Mouse (Mus musculus) forebrain, embryonic 16.5 days (tissue): ENCODE results near the gene Stat3. TPM values are rescaled to one million over a fixed set of nuclear protein-coding genes. Genes with fewer than 3 reads are reported as not detected.

Source experiments
- ATAC-seq: fragments of 200-750 bp; cut with Nextera tagmentation; 2 replicates; pipeline ENCODE4 v1.8.0; 2017; ENCODE audit warnings: mild to moderate bottlenecking, moderate library complexity
- H3K27ac ChIP-seq: fragments of 300-500 bp; sonication (generic); 2 replicates; pipeline ENCODE4 v1.5.1; 2014; ENCODE audit warnings: low read length, control low read depth
- H3K27me3 ChIP-seq: fragments of 300-500 bp; sonication (generic); replicated peaks from 2 replicates; pipeline ENCODE4 v1.6.1; 2014; ENCODE audit warnings: low read length; ENCODE audit not compliant: control insufficient read depth, insufficient read depth
- H3K36me3 ChIP-seq: fragments of 300-500 bp; sonication (generic); 2 replicates; pipeline ENCODE4 v1.6.1; 2014; ENCODE audit not compliant: control insufficient read depth, insufficient read depth
- H3K4me1 ChIP-seq: fragments of 300-500 bp; sonication (generic); replicated peaks from 2 replicates; pipeline ENCODE4 v1.6.1; 2014; ENCODE audit warnings: low read length; ENCODE audit not compliant: control insufficient read depth, insufficient read depth
- H3K4me2 ChIP-seq: fragments of 300-500 bp; sonication (generic); 2 replicates; pipeline ENCODE4 v1.6.1; 2014; ENCODE audit warnings: mild to moderate bottlenecking, low read length, control low read depth
- H3K4me3 ChIP-seq: fragments of 300-500 bp; sonication (generic); replicated peaks from 2 replicates; pipeline ENCODE4 v1.5.1; 2014; ENCODE audit warnings: mild to moderate bottlenecking, low read length, control low read depth
- H3K9ac ChIP-seq: fragments of 300-500 bp; sonication (generic); replicated peaks from 2 replicates; pipeline ENCODE4 v1.6.1; 2014; ENCODE audit warnings: low read depth, low read length, control low read depth
- H3K9me3 ChIP-seq: fragments of 300-500 bp; sonication (generic); 2 replicates; pipeline ENCODE4 v1.6.1; 2016; ENCODE audit warnings: low read length; ENCODE audit not compliant: control insufficient read depth
- WGBS: fragments of 180-500 bp; shearing (Covaris S2); extraction: QIAGEN DNeasy Blood & Tissue Kit; methylation state at CpG from one replicate; pipeline ENCODE4 v1.1.7; 2014; 5-methylcytosine and 5-hydroxymethylcytosine counted together
- polyA plus RNA-seq: library from polyadenylated mRNA; unstranded; fragments of >200 nt; fragmentation: Nextera tagmentation; extraction: Ambion mirVana; gene quantifications from 2 replicates; pipeline ENCODE4 v1.2.1, GENCODE M21; 2015

The Stat3 gene
- polyA plus RNA-seq, 1 experiment from 2014 or later: 31.5 TPM

GRCm38 (mm10) chr11:100958613-100959463, 19.5 kb upstream of the Stat3 start:
- no peak overlapping the region for H3K27ac ChIP-seq
- 9% methylated on average over 76 of the region's 76 CpGs for WGBS
- H3K36me3 ChIP-seq: no peaks in the 10 kb centered on the region
- peaks cover 26% of the 10 kb centered on the region for H3K27me3 ChIP-seq
- no peak for ATAC-seq
- peak overlapping the region; percentile 21 for H3K4me3 ChIP-seq
- peak overlapping the region; percentile 38 for H3K4me2 ChIP-seq
- H3K9me3 ChIP-seq: no peaks in the 10 kb centered on the region
- H3K9ac ChIP-seq: no peak overlapping the region
- peaks cover 12% of the 10 kb centered on the region for H3K4me1 ChIP-seq

DNA sequence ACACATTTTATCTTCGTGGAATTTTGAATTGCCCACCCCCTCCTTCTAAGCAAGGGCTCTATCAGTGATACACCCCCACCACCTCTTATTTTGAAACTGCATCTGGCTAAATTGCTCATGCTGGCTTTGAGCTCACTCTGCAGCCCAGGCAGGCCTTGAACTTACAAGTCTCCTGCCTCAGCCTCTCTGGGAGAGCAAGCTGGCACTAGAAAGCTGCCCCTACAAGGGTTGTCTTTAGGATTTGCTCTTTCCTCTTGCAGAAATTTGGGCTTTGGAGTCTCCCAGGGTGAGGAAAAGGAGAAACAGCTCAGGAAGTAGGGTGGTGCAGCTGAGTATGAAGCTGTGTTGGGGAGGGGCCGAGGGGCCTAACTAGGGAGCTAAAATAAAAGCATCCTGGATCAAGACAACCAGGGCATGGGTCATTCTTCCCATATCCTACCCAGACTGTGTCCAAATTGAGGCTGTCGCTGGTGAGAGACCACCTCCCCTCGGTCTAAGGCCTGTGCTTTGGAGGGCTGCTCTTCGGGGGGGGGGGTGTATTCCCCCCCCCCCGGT, 18.7 kb upstream of the Stat3 start:
- 39% methylated on average over 6 of the region's 6 CpGs for WGBS

DNA sequence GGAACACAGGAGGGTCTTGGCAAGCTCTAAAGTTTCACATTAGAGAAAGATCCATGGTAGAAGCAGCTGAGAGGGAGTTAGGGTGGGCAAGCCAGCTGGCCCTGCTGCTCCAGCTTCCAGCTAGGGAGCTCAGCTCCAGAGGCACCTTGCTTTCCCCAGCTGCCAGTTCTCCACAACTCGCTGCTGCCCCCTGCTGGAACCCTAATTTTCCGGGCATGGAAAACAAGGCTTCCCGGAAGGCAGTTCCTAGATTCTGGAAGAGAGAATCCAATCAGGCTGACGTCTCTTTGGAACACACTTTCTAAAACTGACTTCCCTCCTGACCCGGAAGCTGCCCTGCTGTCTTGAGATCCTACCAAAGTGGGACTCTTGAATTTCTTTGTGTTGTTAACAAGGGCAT, 17.9 kb upstream of the Stat3 start:
- Histone ChIP-seq H3K27me3 (peaks cover 26% of the 10 kb centered on the region), H3K4me3 (no peak overlapping the region), H3K4me1 (peaks cover 12% of the 10 kb centered on the region), H3K4me2 (no peak overlapping the region), H3K9ac (no peak overlapping the region), H3K36me3 (no peaks in the 10 kb centered on the region), H3K9me3 (no peaks in the 10 kb centered on the region), H3K27ac (no peak overlapping the region)
- 3% methylated on average over 5 of the region's 5 CpGs for WGBS
- peak; percentile 47; the same call in 1 of the 2 replicates for ATAC-seq

More for the DNA sequence above, 18.7 kb upstream of the Stat3 start:
- H3K36me3 ChIP-seq: no peaks in the 10 kb centered on the region
- no peak for ATAC-seq
- peaks cover 26% of the 10 kb centered on the region for H3K27me3 ChIP-seq
- H3K4me2 ChIP-seq: no peak overlapping the region
- peaks cover 12% of the 10 kb centered on the region for H3K4me1 ChIP-seq
- H3K9ac ChIP-seq: no peak overlapping the region
- no peak overlapping the region for H3K4me3 ChIP-seq
- H3K27ac ChIP-seq: no peak overlapping the region
- no peaks in the 10 kb centered on the region for H3K9me3 ChIP-seq

- Histone ChIP-seq H3K27me3 (no peaks in the 10 kb centered on the region), H3K27ac (no peak overlapping the region), H3K9ac (no peak overlapping the region), H3K36me3 (no peaks in the 10 kb centered on the region), H3K4me1 (0 out of 2 replicates have a peak, but pooled peaks cover 6% of the 10 kb centered on the region), H3K4me2 (no peak overlapping the region), H3K9me3 (peaks cover 8% of the 10 kb centered on the region), H3K4me3 (no peak overlapping the region)
- no peak for ATAC-seq
- WGBS: 100% methylated on average over 1 of the region's 1 CpGs
Measured at GRCm38 (mm10) chr11:100949540-100949939, 10.2 kb upstream of the Stat3 start.

GRCm38 (mm10) chr11:100948317-100948716, 9.0 kb upstream of the Stat3 start:
- no peak for ATAC-seq
- H3K9me3 ChIP-seq: peaks cover 8% of the 10 kb centered on the region
- 50% methylated on average over 4 of the region's 4 CpGs for WGBS
- no peak overlapping the region for H3K4me2 ChIP-seq
- 0 out of 2 replicates have a peak, but pooled peaks cover 6% of the 10 kb centered on the region for H3K4me1 ChIP-seq
- H3K27me3 ChIP-seq: no peaks in the 10 kb centered on the region
- no peak overlapping the region for H3K4me3 ChIP-seq
- H3K36me3 ChIP-seq: no peaks in the 10 kb centered on the region
- no peak overlapping the region for H3K9ac ChIP-seq
- H3K27ac ChIP-seq: no peak overlapping the region

DNA sequence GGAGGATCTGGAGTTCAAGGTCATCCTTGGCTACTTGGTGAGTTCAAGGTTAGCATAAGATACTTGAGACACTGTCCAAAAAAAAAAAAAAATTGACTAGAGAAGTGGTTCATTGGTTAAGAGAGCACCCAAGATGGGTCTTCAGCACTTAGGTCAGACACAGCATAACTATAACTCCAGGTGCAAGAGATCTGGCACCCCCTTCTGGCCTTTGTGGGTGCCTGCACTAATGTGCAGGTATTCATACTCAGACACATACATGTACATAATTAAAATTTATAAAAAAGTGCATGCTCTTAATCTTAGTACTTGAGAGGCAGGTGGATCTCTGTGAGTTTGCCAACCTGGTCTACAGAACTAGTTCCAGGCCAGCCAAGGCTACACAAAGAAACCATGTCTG, 8.2 kb upstream of the Stat3 start:
- no peak for ATAC-seq
- H3K4me2 ChIP-seq: no peak overlapping the region
- H3K36me3 ChIP-seq: no peaks in the 10 kb centered on the region
- no peak overlapping the region for H3K9ac ChIP-seq
- 0 out of 2 replicates have a peak, but pooled peaks cover 6% of the 10 kb centered on the region for H3K4me1 ChIP-seq
- H3K9me3 ChIP-seq: peaks cover 8% of the 10 kb centered on the region
- H3K27ac ChIP-seq: no peak overlapping the region
- H3K4me3 ChIP-seq: no peak overlapping the region
- no peaks in the 10 kb centered on the region for H3K27me3 ChIP-seq

- no peak for ATAC-seq
- Histone ChIP-seq H3K36me3 (no peaks in the 10 kb centered on the region), H3K9me3 (peaks cover 8% of the 10 kb centered on the region), H3K4me2 (no peak overlapping the region), H3K4me1 (0 out of 2 replicates have a peak, but pooled peaks cover 3% of the 10 kb centered on the region), H3K4me3 (no peak overlapping the region), H3K27ac (no peak overlapping the region), H3K9ac (no peak overlapping the region), H3K27me3 (no peaks in the 10 kb centered on the region)
- WGBS: 30% methylated on average over 4 of the region's 4 CpGs
Measured at GRCm38 (mm10) chr11:100946862-100947261, 7.5 kb upstream of the Stat3 start.

- peaks cover 8% of the 10 kb centered on the region for H3K9me3 ChIP-seq
- no peaks in the 10 kb centered on the region for H3K27me3 ChIP-seq
- H3K4me2 ChIP-seq: no peak overlapping the region
- 100% methylated on average over 1 of the region's 1 CpGs for WGBS
- no peaks in the 10 kb centered on the region for H3K36me3 ChIP-seq
- ATAC-seq: no peak
- no peak overlapping the region for H3K4me3 ChIP-seq
- H3K4me1 ChIP-seq: peaks cover 10% of the 10 kb centered on the region
- no peak overlapping the region for H3K27ac ChIP-seq
- no peak overlapping the region for H3K9ac ChIP-seq
Measured at GRCm38 (mm10) chr11:100942388-100942787, 3.0 kb upstream of the Stat3 start.

DNA sequence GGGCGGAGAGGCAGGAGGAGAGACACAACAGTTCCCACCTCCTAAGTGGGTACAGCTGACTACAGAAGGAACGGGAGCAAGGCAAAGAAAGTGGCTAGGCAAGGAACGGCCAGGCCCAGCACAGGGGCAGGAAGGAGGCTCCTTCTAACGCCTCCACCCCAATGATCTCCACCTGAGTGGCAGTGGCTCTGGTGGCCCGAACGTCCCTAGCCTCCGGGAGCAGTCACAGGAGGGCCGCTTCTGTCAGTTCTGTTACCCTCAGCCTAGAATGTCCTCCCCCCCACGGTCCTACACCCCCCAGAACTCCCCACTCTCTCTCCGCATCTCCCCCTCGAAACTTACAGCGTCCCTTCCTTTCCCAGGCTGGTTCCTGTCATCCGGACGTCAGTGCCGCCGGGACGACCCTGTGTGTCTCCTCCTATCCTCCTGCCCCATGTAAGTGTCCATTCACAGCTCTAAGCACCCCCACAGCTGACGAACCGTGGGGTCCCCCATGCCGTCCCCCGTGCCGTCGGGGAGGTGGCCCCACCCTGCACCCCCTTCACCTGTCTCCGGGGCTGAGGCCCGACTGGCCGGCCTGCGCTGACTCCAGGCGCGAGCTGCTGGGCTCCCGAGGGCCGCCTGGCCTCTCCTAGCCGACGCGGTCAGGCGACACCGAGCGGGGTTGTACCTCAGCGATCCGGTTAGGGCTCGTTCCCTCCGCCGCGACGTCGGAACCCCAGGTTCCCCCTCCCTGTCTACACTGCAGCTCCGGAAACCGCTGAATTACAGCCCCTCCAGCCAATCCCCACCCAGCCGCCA, 429 bp downstream of the Stat3 start:
- Histone ChIP-seq H3K4me2 (peak overlapping the region; percentile 66), H3K4me3 (peak overlapping the region; percentile 89), H3K9me3 (no peaks in the 10 kb centered on the region), H3K27me3 (no peaks in the 10 kb centered on the region), H3K36me3 (no peaks in the 10 kb centered on the region), H3K9ac (peak overlapping the region; percentile 85), H3K4me1 (peaks cover 8% of the 10 kb centered on the region), H3K27ac (peak overlapping the region; percentile 66)
- WGBS: under 1% methylated on average over 48 of the region's 48 CpGs
- ATAC-seq: peak; percentile 98
